Mouse (Mus musculus): ENCODE results near the gene Wfdc16. TPM values are rescaled to one million over a fixed set of nuclear protein-coding genes. Genes with fewer than 3 reads are reported as not detected.

The Wfdc16 gene
- polyA plus RNA-seq, 1 experiment from 2014 or later, result not detected

Other genes with a start within 250 kb of the Wfdc16 start
- 9.4 and 11.6 TPM in 2 replicates for gene Slpi, start 249.7 kb downstream of the Wfdc16 start, polyA plus RNA-seq (2014; fragmentation: Nextera tagmentation; extraction: Ambion mirVana)
- gene Rbpjl, start 235.7 kb downstream of the Wfdc16 start, polyA plus RNA-seq (2014; fragmentation: Nextera tagmentation; extraction: Ambion mirVana), result 0.04 and 0.12 TPM in 2 replicates
- gene Matn4, start 233.6 kb downstream of the Wfdc16 start, polyA plus RNA-seq (2014; fragmentation: Nextera tagmentation; extraction: Ambion mirVana), result 0.14 and 0.32 TPM in 2 replicates
- 38.9 and 39.2 TPM in 2 replicates for gene Sdc4, start 194.9 kb downstream of the Wfdc16 start, polyA plus RNA-seq (2014; fragmentation: Nextera tagmentation; extraction: Ambion mirVana)
- gene Sys1, start 181.8 kb downstream of the Wfdc16 start, polyA plus RNA-seq (2014; fragmentation: Nextera tagmentation; extraction: Ambion mirVana), result 49.1 and 52.8 TPM in 2 replicates
- gene Gm20458, start 177.8 kb downstream of the Wfdc16 start, polyA plus RNA-seq (2014; fragmentation: Nextera tagmentation; extraction: Ambion mirVana), result 4.4 and 7.4 TPM in 2 replicates
- gene Trp53tg5, start 165.1 kb downstream of the Wfdc16 start, polyA plus RNA-seq (2014; fragmentation: Nextera tagmentation; extraction: Ambion mirVana), result not detected in 2 replicates
- 2.1 TPM in 2 replicates for gene Dbndd2, start 152.7 kb downstream of the Wfdc16 start, polyA plus RNA-seq (2014; fragmentation: Nextera tagmentation; extraction: Ambion mirVana)
- gene Pigt, start 141.3 kb downstream of the Wfdc16 start, polyA plus RNA-seq (2014; fragmentation: Nextera tagmentation; extraction: Ambion mirVana), result 52.1 and 58.7 TPM in 2 replicates
- 8.2 and 9.1 TPM in 2 replicates for gene Wfdc2, start 76.4 kb downstream of the Wfdc16 start, polyA plus RNA-seq (2014; fragmentation: Nextera tagmentation; extraction: Ambion mirVana)
- gene Spint3, start 65.3 kb downstream of the Wfdc16 start, polyA plus RNA-seq (2014; fragmentation: Nextera tagmentation; extraction: Ambion mirVana), result not detected in 2 replicates
- not detected in 2 replicates for gene Wfdc6a, start 53.3 kb downstream of the Wfdc16 start, polyA plus RNA-seq (2014; fragmentation: Nextera tagmentation; extraction: Ambion mirVana)
- not detected in 2 replicates for gene Eppin, start 45.2 kb downstream of the Wfdc16 start, polyA plus RNA-seq (2014; fragmentation: Nextera tagmentation; extraction: Ambion mirVana)
- not detected in 2 replicates for gene Wfdc6b, start 25.3 kb downstream of the Wfdc16 start, polyA plus RNA-seq (2014; fragmentation: Nextera tagmentation; extraction: Ambion mirVana)
- not detected in 2 replicates for gene Wfdc8, start 25.2 kb downstream of the Wfdc16 start, polyA plus RNA-seq (2014; fragmentation: Nextera tagmentation; extraction: Ambion mirVana)
- gene Wfdc10, start 17.2 kb upstream of the Wfdc16 start, polyA plus RNA-seq (2014; fragmentation: Nextera tagmentation; extraction: Ambion mirVana), result not detected in 2 replicates
- gene Wfdc9, start 17.8 kb upstream of the Wfdc16 start, polyA plus RNA-seq (2014; fragmentation: Nextera tagmentation; extraction: Ambion mirVana), result not detected in 2 replicates
- gene Wfdc11, start 35.3 kb upstream of the Wfdc16 start, polyA plus RNA-seq (2014; fragmentation: Nextera tagmentation; extraction: Ambion mirVana), result not detected in 2 replicates
- gene Wfdc13, start 46.3 kb upstream of the Wfdc16 start, polyA plus RNA-seq (2014; fragmentation: Nextera tagmentation; extraction: Ambion mirVana), result not detected in 2 replicates
- gene Spint4, start 59.7 kb upstream of the Wfdc16 start, polyA plus RNA-seq (2014; fragmentation: Nextera tagmentation; extraction: Ambion mirVana), result not detected in 2 replicates
- not detected in 2 replicates for gene Spint5, start 76.5 kb upstream of the Wfdc16 start, polyA plus RNA-seq (2014; fragmentation: Nextera tagmentation; extraction: Ambion mirVana)
- 0.18 and 0.38 TPM in 2 replicates for gene Wfdc3, start 107.1 kb upstream of the Wfdc16 start, polyA plus RNA-seq (2014; fragmentation: Nextera tagmentation; extraction: Ambion mirVana)
- gene Dnttip1, start 107.2 kb upstream of the Wfdc16 start, polyA plus RNA-seq (2014; fragmentation: Nextera tagmentation; extraction: Ambion mirVana), result 50.3 and 50.5 TPM in 2 replicates
- 482 and 522 TPM in 2 replicates for gene Ube2c, start 131.1 kb upstream of the Wfdc16 start, polyA plus RNA-seq (2014; fragmentation: Nextera tagmentation; extraction: Ambion mirVana)
- gene Tnnc2, start 141.2 kb upstream of the Wfdc16 start, polyA plus RNA-seq (2014; fragmentation: Nextera tagmentation; extraction: Ambion mirVana), result 0.47 and 1.1 TPM in 2 replicates
- 8.3 and 8.4 TPM in 2 replicates for gene Snx21, start 147.0 kb upstream of the Wfdc16 start, polyA plus RNA-seq (2014; fragmentation: Nextera tagmentation; extraction: Ambion mirVana)
- 23.2 and 23.6 TPM in 2 replicates for gene Acot8, start 166.1 kb upstream of the Wfdc16 start, polyA plus RNA-seq (2014; fragmentation: Nextera tagmentation; extraction: Ambion mirVana)
- gene Zswim3, start 166.3 kb upstream of the Wfdc16 start, polyA plus RNA-seq (2014; fragmentation: Nextera tagmentation; extraction: Ambion mirVana), result 7.3 and 8.7 TPM in 2 replicates
- gene Zswim1, start 183.9 kb upstream of the Wfdc16 start, polyA plus RNA-seq (2014; fragmentation: Nextera tagmentation; extraction: Ambion mirVana), result 13.7 and 15.6 TPM in 2 replicates
- not detected in 2 replicates for gene Spata25, start 189.7 kb upstream of the Wfdc16 start, polyA plus RNA-seq (2014; fragmentation: Nextera tagmentation; extraction: Ambion mirVana)
- gene Ctsa, start 194.1 kb upstream of the Wfdc16 start, polyA plus RNA-seq (2014; fragmentation: Nextera tagmentation; extraction: Ambion mirVana), result 97.2 and 103 TPM in 2 replicates
- gene Neurl2, start 194.7 kb upstream of the Wfdc16 start, polyA plus RNA-seq (2014; fragmentation: Nextera tagmentation; extraction: Ambion mirVana), result 3.9 and 4.9 TPM in 2 replicates
- 9.9 and 10.7 TPM in 2 replicates for gene Pltp, start 218.9 kb upstream of the Wfdc16 start, polyA plus RNA-seq (2014; fragmentation: Nextera tagmentation; extraction: Ambion mirVana)
- gene Pcif1, start 240.5 kb upstream of the Wfdc16 start, polyA plus RNA-seq (2014; fragmentation: Nextera tagmentation; extraction: Ambion mirVana), result 63.9 and 67.5 TPM in 2 replicates

All from liver, embryonic 11.5 days (tissue).